Mouse (Mus musculus): ENCODE measurements around the gene Abr.

The Abr gene

GRCm38 (mm10) chr11:76520889-76521288 lies 101.2 kb downstream of the Abr start:
- DNase-seq (ENCODE audit: extremely low read depth, low read depth, low spot score): no peak

- DNase-seq (ENCODE audit: extremely low read depth, low read depth, low spot score): no peak
Observed at GRCm38 (mm10) chr11:76518613-76519012, 103.5 kb downstream of the Abr start.

- DNase-seq (ENCODE audit: extremely low read depth, low read depth, low spot score): no peak
Observed at GRCm38 (mm10) chr11:76518125-76518524, 104.0 kb downstream of the Abr start.

GRCm38 (mm10) chr11:76516951-76517350 lies 105.2 kb downstream of the Abr start:
- no peak for DNase-seq (ENCODE audit: extremely low read depth, low read depth, low spot score)

GRCm38 (mm10) chr11:76515123-76515522 lies 107.0 kb downstream of the Abr start:
- DNase-seq (ENCODE audit: extremely low read depth, low read depth, low spot score): no peak

GRCm38 (mm10) chr11:76510977-76511376 lies 111.1 kb downstream of the Abr start:
- no peak for DNase-seq (ENCODE audit: extremely low read depth, low read depth, low spot score)

GRCm38 (mm10) chr11:76509751-76510723 lies 112.1 kb downstream of the Abr start:
- DNase-seq (ENCODE audit: extremely low read depth, low read depth, low spot score): no peak

- DNase-seq (ENCODE audit: extremely low read depth, low read depth, low spot score): no peak
Observed at GRCm38 (mm10) chr11:76508831-76509595, 113.1 kb downstream of the Abr start.

GRCm38 (mm10) chr11:76508125-76508524 lies 114.0 kb downstream of the Abr start:
- DNase-seq (ENCODE audit: extremely low read depth, low read depth, low spot score): no peak

GRCm38 (mm10) chr11:76507302-76508124 lies 114.6 kb downstream of the Abr start:
- DNase-seq (ENCODE audit: extremely low read depth, low read depth, low spot score): no peak

- no peak for DNase-seq (ENCODE audit: extremely low read depth, low read depth, low spot score)
Observed at GRCm38 (mm10) chr11:76506514-76507228, 115.4 kb downstream of the Abr start.

- DNase-seq (ENCODE audit: extremely low read depth, low read depth, low spot score): no peak
Observed at GRCm38 (mm10) chr11:76505106-76505505, 117.0 kb downstream of the Abr start.

GRCm38 (mm10) chr11:76504058-76504457 lies 118.1 kb downstream of the Abr start:
- no peak for DNase-seq (ENCODE audit: extremely low read depth, low read depth, low spot score)

- no peak for DNase-seq (ENCODE audit: extremely low read depth, low read depth, low spot score)
Observed at GRCm38 (mm10) chr11:76499987-76500386, 122.1 kb downstream of the Abr start.

GRCm38 (mm10) chr11:76499564-76499963 lies 122.5 kb downstream of the Abr start:
- DNase-seq (ENCODE audit: extremely low read depth, low read depth, low spot score): no peak

GRCm38 (mm10) chr11:76497769-76498152 lies 124.4 kb downstream of the Abr start:
- DNase-seq (ENCODE audit: extremely low read depth, low read depth, low spot score): no peak

- DNase-seq (ENCODE audit: extremely low read depth, low read depth, low spot score): no peak
Observed at GRCm38 (mm10) chr11:76497066-76497768, 124.9 kb downstream of the Abr start.

- DNase-seq (ENCODE audit: extremely low read depth, low read depth, low spot score): no peak
Observed at GRCm38 (mm10) chr11:76496086-76496771, 125.9 kb downstream of the Abr start.
